Mouse (Mus musculus) layer of hippocampus, adult 11-12 months (tissue): ENCODE measurements around the gene Gm20388.

ENCODE experiments used
- DNase-seq: peaks from one replicate; pipeline ENCODE4 v3.0.0; 2022; ENCODE audit warnings: low spot score

Gm20388 gene

DNA sequence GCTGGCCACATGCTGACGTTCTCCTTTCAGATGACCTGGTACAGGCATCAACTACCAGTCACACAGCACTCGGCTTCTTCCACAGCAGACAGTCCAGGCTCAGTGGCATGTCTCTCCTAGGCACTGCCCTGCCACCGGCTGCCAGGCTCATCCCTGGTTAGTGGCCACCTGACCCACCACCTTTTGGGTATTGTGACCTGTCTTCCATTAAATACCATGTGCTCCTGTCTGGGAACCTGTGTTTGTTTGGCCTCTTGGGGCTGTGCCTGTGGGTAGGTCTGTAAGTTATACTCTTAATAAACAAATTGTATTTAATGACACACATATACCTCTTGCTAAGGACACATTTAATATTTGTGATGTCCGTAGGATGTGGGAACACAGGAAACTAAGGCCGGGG lies 460.5 kb downstream of the Gm20388 start:
- DNase-seq: no peak

DNA sequence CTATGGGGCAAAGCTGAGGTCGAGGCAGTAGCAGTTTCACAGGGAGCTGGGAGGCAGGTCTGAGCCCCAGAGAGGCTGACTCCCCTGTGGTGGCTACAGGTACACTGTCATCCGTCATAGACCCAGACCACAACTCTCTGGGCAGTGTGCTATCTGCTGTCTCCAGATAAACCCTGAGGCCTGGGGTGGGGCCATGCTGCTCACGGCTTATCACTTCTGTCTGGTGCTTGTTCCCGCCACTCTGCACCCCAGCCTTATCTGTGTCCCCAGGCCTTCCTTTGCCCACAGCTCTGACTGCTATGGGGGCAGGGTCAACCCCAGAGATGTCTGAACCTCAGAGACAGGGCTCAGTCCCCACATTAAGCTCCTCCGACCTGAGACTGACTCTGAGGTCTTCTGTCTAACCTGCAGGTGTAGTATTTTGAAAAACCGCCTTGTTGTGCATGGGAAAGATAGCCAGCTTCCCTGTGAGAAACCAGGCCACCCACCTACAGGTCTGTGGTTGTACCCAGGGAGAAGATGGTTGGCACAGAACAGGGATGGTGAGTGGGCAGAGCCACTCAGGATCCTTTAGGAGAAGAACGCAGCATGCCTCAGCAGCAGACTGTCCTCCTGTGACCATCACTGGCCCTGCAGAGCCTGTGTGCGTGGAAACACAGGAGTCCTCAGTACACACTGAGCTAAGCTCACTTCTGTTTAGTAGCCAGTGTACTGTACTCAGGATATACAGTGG lies 461.2 kb downstream of the Gm20388 start:
- no peak for DNase-seq

DNA sequence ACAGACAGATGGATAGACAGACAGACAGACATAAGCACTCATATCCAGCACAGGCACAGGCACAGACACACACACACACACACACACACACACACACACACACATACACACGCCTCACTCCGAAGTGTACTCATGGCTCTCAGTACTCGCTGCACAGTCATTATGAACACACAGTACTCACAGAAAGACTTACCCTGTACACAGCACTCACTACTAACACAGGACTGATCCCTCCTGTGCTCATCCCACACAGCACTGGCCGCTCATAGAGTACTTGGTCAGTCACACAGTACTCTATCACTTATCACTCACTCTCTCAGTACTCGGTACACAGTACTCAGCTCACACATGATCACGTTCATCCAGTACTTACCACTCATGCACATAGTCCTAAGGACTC lies 462.0 kb downstream of the Gm20388 start:
- no peak for DNase-seq

DNA sequence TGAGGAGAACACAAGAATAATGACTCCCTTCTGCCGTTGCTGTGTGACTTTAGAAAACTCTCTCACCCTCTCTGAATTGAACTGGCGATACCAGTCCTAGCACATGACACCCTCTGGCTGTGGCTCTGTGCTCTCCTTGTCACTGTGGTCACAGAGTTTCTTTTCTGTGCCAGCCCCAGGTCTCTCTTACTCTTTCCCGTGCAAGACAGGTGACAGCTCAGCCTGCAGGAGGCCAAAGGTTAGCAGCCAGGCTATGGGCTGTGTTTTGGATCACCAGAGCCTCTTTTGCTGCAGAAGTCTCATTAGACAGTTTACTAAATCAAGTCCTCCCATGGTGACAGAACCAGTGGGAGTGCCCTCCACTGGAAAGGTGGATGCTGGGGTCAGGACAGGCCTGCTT lies 463.0 kb downstream of the Gm20388 start:
- no peak for DNase-seq

DNA sequence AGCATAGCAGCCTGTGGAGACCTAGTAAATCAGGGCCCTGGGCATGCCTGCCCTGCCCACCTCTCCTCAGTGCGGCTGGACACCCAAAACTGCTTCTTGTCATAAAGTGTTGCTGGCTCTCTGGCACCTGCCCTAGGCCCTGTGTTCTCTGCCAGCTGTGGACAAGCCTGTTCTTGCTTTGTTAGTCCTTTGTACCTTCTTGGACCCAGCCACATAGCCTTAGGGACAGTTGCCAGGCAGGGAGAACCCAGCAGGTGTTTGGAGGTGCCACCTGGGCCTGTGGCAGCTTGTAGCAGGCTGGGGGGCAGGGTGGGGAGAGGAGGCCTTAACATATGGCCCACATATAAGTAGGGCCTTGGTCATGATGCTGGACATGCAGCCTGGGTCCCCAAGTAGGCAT lies 463.4 kb downstream of the Gm20388 start:
- DNase-seq: no peak

DNA sequence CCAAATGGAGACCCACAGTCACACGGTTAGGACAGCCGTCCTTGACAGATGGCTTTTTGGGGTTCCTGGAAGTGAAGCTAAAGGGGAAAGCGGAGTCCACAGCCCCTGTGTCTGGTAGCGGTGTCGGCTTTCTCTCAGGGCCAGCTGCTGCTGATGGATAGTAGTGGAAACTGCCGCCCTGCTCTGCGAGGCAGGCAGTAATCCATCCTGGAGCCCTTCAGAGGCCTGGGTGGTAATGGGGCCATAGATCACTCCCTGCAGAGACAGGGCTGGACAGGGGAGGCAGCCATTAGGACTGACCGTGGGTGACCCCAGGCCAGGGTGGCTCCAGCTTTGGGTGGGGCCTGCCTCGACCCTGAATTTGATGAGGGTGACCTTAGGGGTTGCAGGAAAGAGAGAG lies 463.9 kb downstream of the Gm20388 start:
- no peak for DNase-seq

DNA sequence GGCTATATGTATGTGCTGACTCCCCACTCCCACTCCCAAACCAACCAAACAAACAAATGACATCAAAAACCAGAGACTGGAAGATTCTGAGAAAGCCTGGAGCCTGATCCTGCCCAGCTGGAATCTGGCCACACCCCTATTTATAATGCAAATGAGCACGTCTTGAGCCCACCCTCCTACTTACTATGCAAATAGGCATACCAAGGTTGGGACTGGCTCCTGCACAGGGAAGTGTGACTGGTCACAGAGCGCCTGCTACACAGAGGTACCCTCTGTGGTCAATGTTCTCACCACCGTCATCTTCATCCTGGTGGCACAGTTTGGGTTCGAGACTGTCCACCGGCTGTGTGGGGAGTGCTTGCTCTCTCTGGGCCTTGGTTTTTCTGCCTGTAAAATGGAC lies 464.5 kb downstream of the Gm20388 start:
- no peak for DNase-seq

DNA sequence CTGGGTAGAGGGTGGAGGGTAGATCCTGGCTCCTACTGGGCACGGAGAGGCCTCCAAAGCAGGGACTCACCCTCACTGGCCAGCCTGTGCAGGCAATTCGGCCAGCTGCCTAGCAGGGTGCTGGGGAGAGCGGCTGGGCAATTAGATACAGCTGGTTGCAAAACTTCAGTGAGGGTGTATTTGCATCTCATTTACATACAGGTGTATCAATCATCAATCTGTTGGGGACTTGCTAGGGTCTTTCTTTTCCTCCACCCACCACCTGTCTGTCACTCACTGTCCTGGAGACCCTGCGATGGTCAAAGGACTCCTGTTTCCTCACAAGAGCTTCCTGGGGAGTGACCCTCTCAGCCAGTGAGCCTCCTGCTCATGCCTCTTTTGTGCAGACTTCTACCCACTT lies 465.6 kb downstream of the Gm20388 start:
- no peak for DNase-seq

DNA sequence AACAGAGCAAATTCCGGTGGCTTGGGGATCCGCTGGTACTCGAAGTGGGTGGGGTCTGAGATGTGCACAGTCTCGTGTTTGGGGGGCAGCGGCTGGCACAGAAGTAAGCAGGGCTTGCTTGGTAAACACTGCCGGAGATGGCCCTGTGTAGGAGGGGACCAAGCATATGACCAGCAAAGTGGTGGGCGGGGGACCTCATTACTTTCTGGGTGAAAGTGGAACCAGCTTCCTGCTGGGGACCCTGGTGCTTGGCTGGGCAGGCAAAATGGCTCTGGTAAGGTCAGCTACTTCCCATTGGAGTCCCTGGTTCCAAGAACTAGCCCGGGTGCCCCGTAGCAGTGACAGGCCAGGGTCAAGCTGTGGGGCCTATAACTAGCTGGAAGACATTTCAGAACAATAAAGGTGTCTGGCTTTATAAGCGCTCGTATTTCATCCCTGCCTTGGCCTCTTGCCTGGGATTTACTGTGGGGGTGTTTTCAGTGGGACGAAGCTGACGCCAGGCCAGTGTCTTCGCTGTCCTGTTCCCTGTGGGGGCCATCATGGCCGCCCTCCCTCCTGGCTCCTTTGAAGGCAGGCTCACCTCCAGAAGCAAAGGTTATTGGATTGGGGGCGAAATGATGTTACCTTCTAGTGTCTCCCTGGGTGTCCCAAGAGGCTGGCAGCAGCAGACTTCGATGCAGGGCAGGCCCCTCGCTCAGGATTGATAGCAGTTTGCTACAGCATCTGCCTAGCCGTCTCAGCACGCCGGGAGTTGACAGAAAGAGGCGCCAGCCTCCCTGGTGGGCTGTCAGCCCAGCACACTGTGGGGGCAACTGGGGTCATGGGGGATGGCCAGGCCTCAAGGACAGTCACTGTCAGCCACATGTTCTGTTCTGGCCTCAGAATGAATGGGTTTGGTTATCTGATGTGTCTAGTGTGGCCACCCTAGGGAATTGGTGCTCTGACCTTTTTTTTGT lies 466.5 kb downstream of the Gm20388 start:
- no peak for DNase-seq

DNA sequence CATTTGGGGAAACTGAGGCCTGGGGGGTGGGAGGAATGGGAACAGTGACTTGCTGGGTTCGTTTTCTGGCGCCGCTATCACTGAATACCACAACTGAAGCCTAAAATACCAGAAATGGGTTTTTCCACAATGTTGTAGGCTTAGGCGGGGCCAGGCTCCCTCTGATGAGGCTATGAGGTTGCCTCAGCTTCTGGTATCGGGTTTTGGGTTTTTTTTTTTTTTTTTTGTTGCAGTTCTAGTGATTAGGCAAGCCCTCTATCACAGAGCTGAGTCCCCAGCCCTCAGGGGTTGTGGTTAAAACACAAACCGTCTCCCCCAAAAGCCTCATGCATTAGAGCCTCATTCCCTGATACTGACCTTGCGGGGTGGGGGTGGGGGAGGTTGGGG lies 467.2 kb downstream of the Gm20388 start:
- no peak for DNase-seq

DNA sequence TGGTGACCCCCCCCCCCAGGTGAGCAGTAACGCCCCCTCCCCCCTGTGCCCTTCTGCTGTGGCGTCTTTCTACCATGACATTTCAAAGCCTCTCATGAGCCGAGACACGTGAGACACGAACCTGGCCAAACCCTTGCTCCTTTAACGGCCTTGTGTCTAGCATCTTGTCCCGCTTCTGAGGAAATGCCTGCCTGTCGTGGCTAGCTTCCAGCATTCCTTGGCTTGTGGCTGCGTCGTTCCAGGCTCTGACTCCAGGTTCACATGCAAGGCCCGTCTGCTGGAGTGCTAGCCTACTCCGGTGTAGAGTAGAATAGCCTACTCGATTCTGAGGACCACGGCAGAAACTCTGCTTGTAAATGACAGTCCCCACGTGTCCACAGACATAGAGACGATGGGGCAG lies 467.7 kb downstream of the Gm20388 start:
- no peak for DNase-seq

DNA sequence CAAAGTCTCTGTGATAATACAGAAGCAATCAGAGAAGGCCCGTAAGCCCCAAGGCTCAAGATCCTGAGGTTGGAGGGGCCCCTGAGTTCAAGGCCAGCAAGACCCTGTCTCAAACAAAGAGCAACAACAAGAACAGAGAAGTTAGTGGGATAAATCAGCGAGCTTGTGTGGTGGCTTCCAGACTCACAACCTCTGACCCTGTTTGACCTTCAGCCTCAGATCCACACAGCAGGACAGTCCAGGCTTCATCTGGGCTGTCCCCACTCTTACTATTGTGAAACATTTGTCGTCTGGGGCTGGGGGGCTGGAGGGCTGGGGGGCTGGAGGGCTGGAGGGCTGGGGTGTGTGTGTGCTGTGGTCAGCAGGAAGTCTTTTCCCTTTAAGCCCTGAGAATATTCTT lies 468.4 kb downstream of the Gm20388 start:
- no peak for DNase-seq

DNA sequence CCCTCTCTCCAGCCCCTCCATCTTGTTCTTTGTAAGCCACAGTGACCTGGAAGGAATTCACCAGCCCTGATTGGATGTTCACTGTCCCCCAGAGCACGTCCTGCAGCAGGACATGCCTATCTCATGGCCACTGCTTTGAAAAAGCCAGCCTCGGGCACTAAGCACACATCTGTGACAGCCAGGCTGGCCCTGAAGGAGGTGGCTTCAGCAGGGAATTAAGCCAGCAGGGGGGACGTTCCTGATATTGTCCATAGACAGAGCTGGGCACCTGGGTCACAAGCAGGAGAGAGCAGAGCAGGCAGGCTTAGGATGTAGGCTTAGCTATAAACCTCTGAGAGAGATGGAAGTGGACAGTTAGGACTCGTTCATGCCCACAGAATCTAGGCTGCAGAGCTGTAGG lies 471.2 kb downstream of the Gm20388 start:
- DNase-seq: no peak

DNA sequence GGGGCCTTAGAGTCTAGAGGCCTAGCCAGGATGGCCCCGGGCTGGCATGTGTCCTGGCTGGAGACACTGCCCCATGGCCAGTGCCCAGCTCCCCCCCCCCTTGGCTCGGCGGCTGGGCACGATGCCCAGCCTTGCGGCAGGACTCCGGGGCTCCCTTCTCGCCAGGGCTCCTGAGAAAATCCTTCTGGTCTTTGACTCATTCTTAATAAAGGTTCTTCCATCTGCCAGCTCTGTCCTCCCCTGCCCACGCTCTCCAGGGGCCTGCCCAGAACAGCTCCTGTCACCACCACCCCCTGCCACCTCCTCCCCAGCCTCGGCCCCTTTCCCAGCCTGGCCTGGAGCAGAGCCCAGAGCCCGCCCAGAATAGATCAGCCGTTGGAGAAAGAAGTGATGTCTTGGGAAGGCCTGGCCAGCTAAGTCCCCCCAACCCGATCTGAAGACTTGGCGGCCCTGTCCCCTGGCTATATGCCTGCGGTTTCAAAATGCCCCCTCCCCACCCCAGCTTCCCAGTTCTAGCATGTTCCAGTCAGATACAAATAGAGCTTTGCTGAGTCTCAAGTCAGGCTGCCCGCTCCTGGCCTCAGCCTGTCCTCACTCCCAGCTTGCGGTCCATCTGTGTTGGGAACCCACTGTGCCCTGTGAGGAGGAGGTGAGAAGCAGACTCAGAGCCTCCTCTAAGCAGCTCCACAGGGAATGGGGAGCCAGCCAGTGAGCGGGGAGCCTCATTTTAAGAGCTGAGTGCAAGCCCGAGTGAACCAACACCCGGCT lies 472.0 kb downstream of the Gm20388 start:
- DNase-seq: peak; percentile 90

DNA sequence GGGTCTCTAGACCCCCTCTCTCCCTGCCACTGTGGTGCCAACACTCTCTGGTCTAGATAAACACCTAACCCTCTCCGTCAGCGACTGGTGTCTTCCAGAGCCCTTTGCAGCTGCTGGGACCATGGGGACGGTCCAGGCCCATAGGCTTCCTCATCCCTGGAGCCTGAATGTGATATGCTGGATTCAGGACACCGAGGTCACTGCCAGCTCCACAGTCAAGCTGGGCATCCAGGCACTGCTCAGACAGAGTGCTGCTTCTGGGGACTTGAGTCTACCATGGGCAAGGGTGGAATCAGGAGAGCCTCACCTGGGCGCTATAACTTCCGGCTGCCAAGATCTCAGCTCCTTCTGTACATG lies 472.5 kb downstream of the Gm20388 start:
- DNase-seq: no peak

DNA sequence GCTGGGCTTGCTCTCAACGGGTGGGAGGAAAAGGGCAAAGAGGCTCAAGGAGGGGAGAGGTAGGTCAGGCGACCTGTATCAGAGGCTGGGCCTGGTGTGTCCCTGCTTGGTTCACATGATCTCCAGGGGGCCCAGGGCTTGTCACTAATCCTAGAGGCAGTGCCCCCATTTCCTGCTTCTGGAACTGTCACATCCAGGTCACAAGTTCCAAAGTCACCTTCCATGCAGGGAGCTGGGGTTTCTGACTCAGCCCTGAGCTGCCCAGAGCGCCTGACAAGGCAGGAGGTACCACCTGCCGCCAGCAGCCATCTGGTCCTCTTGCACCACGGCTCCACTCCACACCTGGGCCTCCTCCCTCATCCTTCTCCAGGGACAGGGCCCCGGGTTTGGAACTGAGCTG lies 473.1 kb downstream of the Gm20388 start:
- DNase-seq: no peak

DNA sequence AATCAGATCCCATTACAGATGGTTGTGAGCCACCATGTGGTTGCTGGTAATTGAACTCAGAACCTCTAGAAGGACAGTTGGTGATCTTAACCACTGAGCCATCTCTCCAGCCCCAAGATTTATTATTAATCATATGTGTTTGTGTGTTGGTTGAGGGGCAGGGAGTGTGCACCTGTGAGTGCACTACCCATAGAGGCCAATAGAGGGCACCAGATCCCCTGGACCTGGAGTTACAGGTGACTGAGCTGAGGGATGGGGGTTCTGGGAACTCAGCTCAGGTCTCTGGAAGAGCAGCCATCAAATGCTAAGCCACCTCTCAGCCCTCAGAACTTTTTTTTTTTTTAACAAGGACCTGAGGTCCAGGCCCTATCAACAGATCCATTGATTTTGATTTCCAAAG lies 474.1 kb downstream of the Gm20388 start:
- no peak for DNase-seq

DNA sequence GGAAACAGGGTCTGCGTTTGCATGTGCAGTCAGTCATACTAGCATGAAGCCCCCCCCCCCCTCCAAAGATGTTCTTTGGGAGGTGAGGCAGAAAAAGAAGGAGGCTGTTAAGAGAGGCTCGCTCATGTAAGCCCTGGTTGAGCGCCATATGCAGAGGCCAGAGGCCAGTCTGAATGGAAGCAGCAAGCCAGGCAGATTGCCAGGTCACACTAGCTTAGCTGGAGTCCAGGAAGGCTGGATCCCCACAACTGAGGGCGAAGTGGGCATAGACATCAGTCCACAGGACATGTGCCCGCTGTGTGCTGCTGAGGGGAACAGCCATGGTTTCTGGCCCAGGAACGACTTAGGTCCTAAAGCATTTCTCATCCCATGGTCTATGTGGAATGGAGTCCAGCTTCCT lies 477.6 kb downstream of the Gm20388 start:
- no peak for DNase-seq

DNA sequence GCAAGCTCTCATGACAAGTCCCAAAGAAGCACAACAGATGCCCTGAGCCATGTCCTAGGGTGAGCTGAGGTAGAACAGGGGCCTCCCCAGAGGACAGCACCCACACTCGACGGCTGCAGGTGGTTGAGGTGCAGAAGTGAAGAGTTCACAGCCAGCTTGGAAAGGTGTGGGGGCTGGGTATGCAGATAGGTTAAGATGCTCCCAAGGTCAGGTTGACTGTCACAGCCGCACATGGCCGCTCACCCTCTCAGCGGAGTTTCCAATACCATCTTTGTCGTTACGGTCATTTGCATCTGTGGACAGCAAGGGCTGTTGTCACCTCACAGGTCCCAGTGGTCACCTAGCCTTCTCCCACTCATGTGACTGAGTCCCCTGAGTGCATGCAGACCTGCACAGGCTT lies 480.0 kb downstream of the Gm20388 start:
- DNase-seq: no peak

DNA sequence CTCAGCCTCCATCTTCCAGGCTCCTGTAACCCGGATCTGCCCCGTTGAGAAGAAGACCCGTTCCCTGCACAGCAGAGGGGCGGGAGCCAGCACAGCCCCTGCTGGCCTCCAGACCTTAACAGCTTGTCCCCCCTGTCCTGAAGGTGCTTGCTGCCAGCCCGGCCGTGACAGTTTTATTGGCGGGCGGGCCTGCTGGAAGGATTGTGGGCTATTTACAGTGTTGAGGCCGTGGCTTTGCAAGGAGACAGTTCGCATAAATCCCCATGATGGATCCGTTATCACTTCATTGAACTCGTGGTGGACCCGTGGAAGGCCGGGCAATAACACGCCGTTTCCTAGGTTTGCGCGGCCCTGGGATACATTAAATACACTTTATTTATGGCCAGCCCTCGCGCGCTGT lies 481.2 kb downstream of the Gm20388 start:
- no peak for DNase-seq

DNA sequence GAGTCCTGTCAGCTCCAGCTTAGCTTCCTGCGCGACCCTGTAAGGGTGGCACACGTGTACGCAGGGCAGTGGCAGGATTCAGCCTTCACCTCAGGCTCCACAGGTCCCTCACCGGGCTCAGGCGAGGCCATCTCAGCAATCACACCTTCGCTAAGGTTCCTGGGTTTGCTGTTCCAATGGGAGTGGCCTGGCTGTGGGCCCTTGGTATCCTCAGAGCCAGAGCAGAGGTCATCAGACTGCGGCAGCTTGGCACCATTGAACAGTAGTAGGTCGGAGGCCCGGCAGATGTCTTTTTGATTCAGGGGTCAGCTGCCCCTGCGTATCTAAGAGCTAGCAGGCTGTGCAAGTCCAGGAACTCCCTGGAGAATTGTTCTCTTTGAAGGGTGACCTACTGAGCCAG lies 482.4 kb downstream of the Gm20388 start:
- no peak for DNase-seq

DNA sequence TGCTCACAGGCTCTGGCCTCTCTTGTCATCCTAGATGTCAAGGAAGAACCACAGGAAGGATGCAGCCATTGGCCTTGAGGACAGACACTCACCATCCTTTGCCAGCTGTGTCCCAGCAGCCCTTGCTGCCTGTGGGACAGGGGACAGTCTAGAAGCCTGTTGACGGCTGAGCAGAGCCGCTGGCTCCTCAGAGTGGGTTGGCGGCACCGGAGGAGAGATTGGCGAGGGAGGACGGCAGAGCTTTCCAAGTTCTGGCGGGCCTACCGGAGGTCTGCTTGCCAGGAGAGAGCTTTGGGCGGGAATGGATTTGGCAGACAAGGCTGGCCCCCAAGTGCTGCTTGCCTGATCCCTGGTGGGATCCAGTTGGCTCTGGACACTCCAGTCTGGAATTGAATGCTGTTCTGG lies 483.2 kb downstream of the Gm20388 start:
- peak; percentile 50 for DNase-seq

DNA sequence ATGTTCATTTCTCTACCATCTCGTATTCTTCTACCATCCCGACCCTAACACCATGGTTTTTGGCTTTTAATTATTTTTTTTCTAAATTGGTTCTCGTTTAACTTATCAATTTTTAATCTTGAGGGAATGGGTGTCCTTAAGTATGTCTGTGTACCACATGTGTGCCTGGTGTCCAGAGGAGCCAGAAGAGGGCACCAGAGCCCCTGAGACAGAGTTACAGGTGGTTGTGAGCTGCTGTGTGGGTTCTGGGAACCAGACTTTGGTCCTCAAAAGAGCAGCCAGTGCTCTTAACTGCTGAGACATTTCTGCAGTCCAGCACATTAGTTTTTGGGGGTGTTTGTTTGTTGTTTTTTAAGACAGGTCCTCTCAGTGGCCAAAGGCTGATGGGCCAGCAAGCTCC lies 485.3 kb downstream of the Gm20388 start:
- DNase-seq: no peak
